27 mouse cellular contexts compared by ENCODE assay signal in genomic region chr6:142852419-142853377, GRCm38 (mm10). TPM values are rescaled to one million over a fixed set of nuclear protein-coding genes. Genes with fewer than 3 reads are reported as not detected.
DNase-seq lines count a peak whose midpoint lies in the region; ATAC-seq and TF ChIP-seq lines count a peak whose summit lies in the region.
"Had no signal": no experiment of that assay in that cellular context is flagged by ENCODE, and none has a peak within 500 bp of the region (broad histone marks: within the 10 kb centered on the region; RNA-seq: fewer than 3 reads in every experiment).

No protein-coding gene starts in this region.

- H3K4me3 ChIP-seq in kidney, adult 2 months (ENCODE audit: insufficient read depth, low read depth, low read length) = no peak overlapping the region
- H3K4me3 ChIP-seq: embryonic facial prominence, embryonic 15.5 days; gastrocnemius, adult 2 months; heart, embryonic 13.5 days; hindbrain, embryonic 12.5 days; limb, embryonic 12.5 days; liver, embryonic 13.5 days had no signal

- no peak for TF ChIP-seq POLR2A in kidney, adult 2 months (IDR thresholded peaks at IDR 0.05; ENCODE audit: low read depth, low read length)

- no peaks in the 10 kb centered on the region for H3K4me1 ChIP-seq in kidney, adult 2 months (ENCODE audit: control insufficient read depth, insufficient read depth, low read length)
- H3K4me1 ChIP-seq: embryonic facial prominence, embryonic 15.5 days; heart, embryonic 13.5 days; liver, embryonic 13.5 days had no signal

- TF ChIP-seq CTCF in kidney, adult 2 months (conservative IDR thresholded peaks at IDR 0.05; ENCODE audit: insufficient read depth, insufficient read length, low read depth, low read length) = no peak

- no peak overlapping the region for H3K27ac ChIP-seq in kidney, adult 2 months (ENCODE audit: insufficient read depth, low read depth, low read length)
- H3K27ac ChIP-seq: embryonic facial prominence, embryonic 15.5 days; gastrocnemius, adult 2 months; heart, embryonic 13.5 days; hindbrain, embryonic 12.5 days; limb, embryonic 12.5 days; liver, embryonic 13.5 days had no signal

- WGBS in kidney, adult 2 months = 78% methylated on average over 6 of the region's 6 CpGs

- peak; percentile 77 for ATAC-seq in granulocyte monocyte progenitor cell, adult 5-6 weeks (replicated peaks; ENCODE audit: poor library complexity, severe bottlenecking)
- ATAC-seq in megakaryocyte progenitor cell, adult 5-6 weeks (replicated peaks; ENCODE audit: poor library complexity) = peak; percentile 71
- ATAC-seq: forebrain, embryonic 14.5 days had no signal

- DNase-seq in kidney, postnatal 10 days = peak; percentile 21
- no peak for DNase-seq in kidney, adult 2 months
- DNase-seq in retina, postnatal 1 day = peak; percentile 39
- no peak for DNase-seq in retina, embryonic 14.5 days (ENCODE audit: low spot score)
- no peak for DNase-seq in yolk sac, embryonic 10.5 days (ENCODE audit: low spot score)
- DNase-seq: adrenal gland, postnatal 14 days; cerebellum, adult 8-10 months; cerebellum, postnatal 36 days; gastrocnemius, adult 2 months; heart, postnatal 14 days; kidney, adult 18-20 months; kidney, postnatal 4 days; liver, embryonic 13.5 days; lung, adult 2 months; lung, postnatal 14 days; thymus, postnatal 36 days had no signal

- no peaks in the 10 kb centered on the region for H3K27me3 ChIP-seq in kidney, adult 2 months (replicated peaks; ENCODE audit: control insufficient read depth, insufficient read depth, low read length)
- H3K27me3 ChIP-seq: embryonic facial prominence, embryonic 15.5 days; heart, embryonic 13.5 days; hindbrain, embryonic 12.5 days; limb, embryonic 12.5 days; liver, embryonic 13.5 days had no signal

- H3K36me3 ChIP-seq in kidney, adult 2 months (ENCODE audit: control insufficient read depth, insufficient read depth, low read length) = no peaks in the 10 kb centered on the region; the same call in 1 of the 2 replicates
- H3K36me3 ChIP-seq: embryonic facial prominence, embryonic 15.5 days; heart, embryonic 13.5 days; hindbrain, embryonic 12.5 days; limb, embryonic 12.5 days; liver, embryonic 13.5 days had no signal

RNA-seq across cellular contexts. Expression of gene Sult6b2, which starts 48.4 kb away (rescaled TPM):
- not detected in 2 replicates for polyA plus RNA-seq in kidney, adult 2 months (2012; rRNA removed)
- total RNA-seq in granulocyte monocyte progenitor cell, adult 5-6 weeks (2014; fragmentation: Nextera tagmentation) = not detected in 2 replicates
- not detected in 2 replicates for total RNA-seq in granulocyte monocyte progenitor cell, adult 5-6 weeks (2017)
- not detected in 2 replicates for total RNA-seq in megakaryocyte progenitor cell, adult 5-6 weeks (2015)
- not detected in 2 replicates for total RNA-seq in megakaryocyte progenitor cell, adult 5-6 weeks (2017)
- total RNA-seq: adrenal gland, postnatal 14 days; gastrocnemius, adult 2 months; gastrocnemius, postnatal 4 days; heart, postnatal 14 days; midbrain, postnatal 0 days; neutrophil, adult 5-6 weeks had no signal
- polyA plus RNA-seq: embryonic facial prominence, embryonic 15.5 days; hindbrain, embryonic 12.5 days; limb, embryonic 12.5 days; liver, embryonic 13.5 days; lung, adult 2 months; spleen, adult 2 months had no signal

Comparison
In these comparisons a context has a peak if more than half of its experiments do, and no peak if none do; other contexts are left out.
1. DNase-seq: peak in kidney, postnatal 10 days (single experiment) and retina, postnatal 1 day (single experiment); none in kidney, adult 2 months (single experiment), retina, embryonic 14.5 days (single experiment) and yolk sac, embryonic 10.5 days (single experiment).